Mouse (Mus musculus): ENCODE data around the gene Cyp4b1.

DNA sequence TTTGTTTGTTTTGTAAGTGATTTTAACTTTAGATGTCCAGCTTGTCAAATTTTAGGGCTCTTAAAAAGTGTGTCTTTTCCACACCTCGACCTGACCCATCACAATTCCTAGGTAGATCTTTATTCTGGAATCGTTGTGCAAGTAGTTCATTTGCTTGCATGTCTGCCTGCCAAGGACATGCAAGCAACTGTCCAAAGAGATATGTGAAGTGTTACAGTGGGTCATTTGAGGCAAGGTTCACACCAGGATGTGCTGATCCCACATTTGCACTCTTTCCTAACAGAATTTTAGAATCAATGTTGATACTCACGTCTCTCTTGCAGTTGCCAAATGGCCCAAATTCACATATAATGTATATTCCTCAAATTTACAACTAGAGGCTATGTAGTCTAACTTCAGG, 72.3 kb downstream of the Cyp4b1 start:
- TF ChIP-seq CTCF (conservative IDR thresholded peaks at IDR 0.05; ENCODE audit: low read length) (no peak), NANOG (IDR thresholded peaks at IDR 0.05; ENCODE audit: borderline replicate concordance, low read length) (no peak), POU5F1 (IDR thresholded peaks at IDR 0.05; ENCODE audit: borderline replicate concordance, low read length) (no peak)

All from E14TG2a.4 (cell line).